In genomic region chr10:110658153-110658695, GRCm38 (mm10) we compare ENCODE assay signal across 20 mouse cellular contexts.
A peak's percentile ranks its signal among the peaks of the same experiment; 100 is the strongest.
DNase-seq lines count a peak whose midpoint lies in the region; ATAC-seq lines count a peak whose summit lies in the region.
"Had no signal": no experiment of that assay in that cellular context is flagged by ENCODE, and none has a peak within 500 bp of the region (broad histone marks: within the 10 kb centered on the region; RNA-seq: fewer than 3 reads in every experiment).

No protein-coding gene starts in this region.

- no peaks in the 10 kb centered on the region for H3K36me3 ChIP-seq in forebrain, embryonic 14.5 days (ENCODE audit: control insufficient read depth, insufficient read depth, low read length)
- H3K36me3 ChIP-seq in forebrain, embryonic 12.5 days (replicated peaks): no peaks in the 10 kb centered on the region
- no peaks in the 10 kb centered on the region for H3K36me3 ChIP-seq in midbrain, embryonic 14.5 days (ENCODE audit: control insufficient read depth, insufficient read depth, low read length)
- no peaks in the 10 kb centered on the region for H3K36me3 ChIP-seq in midbrain, embryonic 11.5 days (ENCODE audit: control insufficient read depth, insufficient read depth, low read length)
- H3K36me3 ChIP-seq: embryonic facial prominence, embryonic 13.5 days; G1E; heart, embryonic 15.5 days; hindbrain, embryonic 15.5 days had no signal

- no peaks in the 10 kb centered on the region for H3K9me3 ChIP-seq in forebrain, embryonic 14.5 days (replicated peaks; ENCODE audit: control insufficient read depth, low read length)
- H3K9me3 ChIP-seq in forebrain, embryonic 12.5 days: no peaks in the 10 kb centered on the region
- H3K9me3 ChIP-seq in midbrain, embryonic 14.5 days (ENCODE audit: control insufficient read depth, low read length): no peaks in the 10 kb centered on the region
- no peaks in the 10 kb centered on the region for H3K9me3 ChIP-seq in midbrain, embryonic 11.5 days (ENCODE audit: control insufficient read depth, low read length)
- H3K9me3 ChIP-seq: embryonic facial prominence, embryonic 13.5 days; heart, embryonic 15.5 days; hindbrain, embryonic 15.5 days had no signal

- H3K4me3 ChIP-seq in forebrain, embryonic 14.5 days (ENCODE audit: low read depth, low read length): no peak overlapping the region
- H3K4me3 ChIP-seq in forebrain, embryonic 12.5 days (replicated peaks): no peak overlapping the region
- no peak overlapping the region for H3K4me3 ChIP-seq in midbrain, embryonic 14.5 days (replicated peaks; ENCODE audit: low read depth, low read length)
- no peak overlapping the region for H3K4me3 ChIP-seq in midbrain, embryonic 11.5 days (ENCODE audit: low read depth, low read length)
- H3K4me3 ChIP-seq: embryonic facial prominence, embryonic 13.5 days; heart, adult 2 months; heart, embryonic 15.5 days; hindbrain, embryonic 15.5 days had no signal

- no peak overlapping the region for H3K27ac ChIP-seq in forebrain, embryonic 14.5 days (ENCODE audit: low read depth, low read length)
- H3K27ac ChIP-seq in forebrain, embryonic 12.5 days: no peak overlapping the region
- H3K27ac ChIP-seq in midbrain, embryonic 14.5 days (replicated peaks; ENCODE audit: low read depth, low read length): no peak overlapping the region
- no peak overlapping the region for H3K27ac ChIP-seq in midbrain, embryonic 11.5 days (ENCODE audit: low read depth, low read length)
- H3K27ac ChIP-seq: embryonic facial prominence, embryonic 13.5 days; heart, adult 2 months; heart, embryonic 15.5 days; hindbrain, embryonic 15.5 days had no signal

- 30% methylated on average over 4 of the region's 4 CpGs for WGBS in forebrain, embryonic 14.5 days
- WGBS in forebrain, embryonic 12.5 days: 79% methylated on average over 4 of the region's 4 CpGs
- 79% methylated on average over 4 of the region's 4 CpGs for WGBS in midbrain, embryonic 14.5 days
- WGBS in midbrain, embryonic 11.5 days: 91% methylated on average over 4 of the region's 4 CpGs

- H3K4me2 ChIP-seq in forebrain, embryonic 14.5 days (ENCODE audit: low read length): no peak overlapping the region
- no peak overlapping the region for H3K4me2 ChIP-seq in forebrain, embryonic 12.5 days
- H3K4me2 ChIP-seq in midbrain, embryonic 14.5 days (ENCODE audit: low read length): no peak overlapping the region
- no peak overlapping the region for H3K4me2 ChIP-seq in midbrain, embryonic 11.5 days
- H3K4me2 ChIP-seq: embryonic facial prominence, embryonic 13.5 days; heart, embryonic 11.5 days; heart, embryonic 15.5 days; hindbrain, embryonic 15.5 days had no signal

- no peak overlapping the region for H3K9ac ChIP-seq in forebrain, embryonic 14.5 days (ENCODE audit: low read length)
- no peak overlapping the region for H3K9ac ChIP-seq in forebrain, embryonic 12.5 days
- H3K9ac ChIP-seq in midbrain, embryonic 14.5 days (replicated peaks; ENCODE audit: low read length): no peak overlapping the region
- no peak overlapping the region for H3K9ac ChIP-seq in midbrain, embryonic 11.5 days (ENCODE audit: low read length)
- H3K9ac ChIP-seq: embryonic facial prominence, embryonic 13.5 days; heart, embryonic 15.5 days; hindbrain, embryonic 15.5 days had no signal

- H3K27me3 ChIP-seq in forebrain, embryonic 14.5 days (replicated peaks; ENCODE audit: control insufficient read depth, insufficient read depth, low read length): no peaks in the 10 kb centered on the region
- H3K27me3 ChIP-seq in forebrain, embryonic 12.5 days: no peaks in the 10 kb centered on the region
- no peaks in the 10 kb centered on the region for H3K27me3 ChIP-seq in midbrain, embryonic 14.5 days (ENCODE audit: control insufficient read depth, insufficient read depth, low read length)
- H3K27me3 ChIP-seq in midbrain, embryonic 11.5 days (ENCODE audit: control insufficient read depth, insufficient read depth, low read length): no peaks in the 10 kb centered on the region
- H3K27me3 ChIP-seq: embryonic facial prominence, embryonic 13.5 days; heart, embryonic 15.5 days; hindbrain, embryonic 15.5 days had no signal

- peak; percentile 73 for ATAC-seq in forebrain, embryonic 14.5 days
- ATAC-seq in forebrain, embryonic 12.5 days (ENCODE audit: low FRiP score): no peak
- ATAC-seq in midbrain, embryonic 14.5 days (ENCODE audit: low FRiP score, low TSS enrichment): no peak
- ATAC-seq in midbrain, embryonic 11.5 days (ENCODE audit: low FRiP score): no peak
- ATAC-seq: CD4-positive, CD25-positive, alpha-beta regulatory T cell, adult 4 months; intestine, embryonic 16.5 days had no signal

- no peaks in the 10 kb centered on the region for H3K4me1 ChIP-seq in forebrain, embryonic 14.5 days (ENCODE audit: control insufficient read depth, insufficient read depth, low read length)
- no peaks in the 10 kb centered on the region for H3K4me1 ChIP-seq in forebrain, embryonic 12.5 days
- H3K4me1 ChIP-seq in midbrain, embryonic 14.5 days (ENCODE audit: control insufficient read depth, insufficient read depth, low read length): no peaks in the 10 kb centered on the region
- H3K4me1 ChIP-seq in midbrain, embryonic 11.5 days (ENCODE audit: control insufficient read depth, insufficient read depth, low read length): no peaks in the 10 kb centered on the region
- H3K4me1 ChIP-seq: heart, embryonic 15.5 days; hindbrain, embryonic 15.5 days had no signal

- DNase-seq in cerebellum, postnatal 10 days: peak; percentile 17 to 31
- DNase-seq in cerebellum, adult 11-12 months: no peak
- DNase-seq in forebrain, embryonic 14.5 days (ENCODE audit: low spot score): peak; percentile 69
- DNase-seq in midbrain, embryonic 14.5 days: peak; percentile 19
- DNase-seq in midbrain, embryonic 11.5 days (ENCODE audit: low spot score, missing footprints): no peak
- DNase-seq in liver: no peak
- DNase-seq: adrenal gland, postnatal 10 days; B cell, adult 2 months; cerebellum, adult 18-20 months; gastrocnemius, postnatal 14 days; heart, adult 2 months; kidney, adult 2 months had no signal

Comparison
In these comparisons a context has a peak if more than half of its experiments do, and no peak if none do; other contexts are left out.
1. DNase-seq: peak in cerebellum, postnatal 10 days (2 of 2), forebrain, embryonic 14.5 days (single experiment) and midbrain, embryonic 14.5 days (single experiment); none in cerebellum, adult 11-12 months (single experiment), midbrain, embryonic 11.5 days (single experiment) and liver (single experiment).